Mouse (Mus musculus): ENCODE measurements around the gene Naip5.
"Not testable (repeated sequence)": the region's sequence is repeated elsewhere in the genome, so short reads cannot be mapped to it uniquely, and the experiment has no call there.

Naip5 gene

GRCm38 (mm10) chr13:100246223-100246622, at the start of gene Naip5:
Naip5 (minus strand) TSS chr13:100246323.
- ATAC-seq (ENCODE audit: low TSS enrichment), result not testable (repeated sequence)

- no peak for ATAC-seq (ENCODE audit: low TSS enrichment)
These were observed 38.5 kb upstream of the Naip5 start for GRCm38 (mm10) chr13:100284611-100285010.

GRCm38 (mm10) chr13:100271474-100272132, 25.5 kb upstream of the Naip5 start:
- not testable (repeated sequence) for ATAC-seq (ENCODE audit: low TSS enrichment)

GRCm38 (mm10) chr13:100256996-100257395, 10.9 kb upstream of the Naip5 start:
- not testable (repeated sequence) for ATAC-seq (ENCODE audit: low TSS enrichment)

GRCm38 (mm10) chr13:100255925-100256324, 9.8 kb upstream of the Naip5 start:
- not testable (repeated sequence) for ATAC-seq (ENCODE audit: low TSS enrichment)

GRCm38 (mm10) chr13:100251897-100252296, 5.8 kb upstream of the Naip5 start:
- ATAC-seq (ENCODE audit: low TSS enrichment), result not testable (repeated sequence)

- not testable (repeated sequence) for ATAC-seq (ENCODE audit: low TSS enrichment)
These were observed 885 bp upstream of the Naip5 start for GRCm38 (mm10) chr13:100246896-100247519.

GRCm38 (mm10) chr13:100243702-100244101, 2.4 kb downstream of the Naip5 start:
- no peak for ATAC-seq (ENCODE audit: low TSS enrichment)

- not testable (repeated sequence) for ATAC-seq (ENCODE audit: low TSS enrichment)
These were observed 32.4 kb downstream of the Naip5 start for GRCm38 (mm10) chr13:100213683-100214082.

- no peak for ATAC-seq (ENCODE audit: low TSS enrichment)
These were observed 35.6 kb downstream of the Naip5 start for GRCm38 (mm10) chr13:100210540-100210939.

GRCm38 (mm10) chr13:100203319-100203718, 42.8 kb downstream of the Naip5 start:
- ATAC-seq (ENCODE audit: low TSS enrichment), result no peak

GRCm38 (mm10) chr13:100201659-100202333, 44.3 kb downstream of the Naip5 start, which contains the start of gene Naip2:
Naip2 (minus strand) TSS chr13:100202092.
- not testable (repeated sequence) for ATAC-seq (ENCODE audit: low TSS enrichment)

GRCm38 (mm10) chr13:100200778-100201177, 45.3 kb downstream of the Naip5 start:
- no peak for ATAC-seq (ENCODE audit: low TSS enrichment)

- ATAC-seq (ENCODE audit: low TSS enrichment), result no peak
These were observed 50.7 kb downstream of the Naip5 start for GRCm38 (mm10) chr13:100195421-100195820.

- ATAC-seq (ENCODE audit: low TSS enrichment), result not testable (repeated sequence)
These were observed 63.0 kb downstream of the Naip5 start for GRCm38 (mm10) chr13:100183111-100183510.

GRCm38 (mm10) chr13:100174360-100174759, 71.8 kb downstream of the Naip5 start:
- ATAC-seq (ENCODE audit: low TSS enrichment), result not testable (repeated sequence)

GRCm38 (mm10) chr13:100166378-100166777, 79.7 kb downstream of the Naip5 start:
- not testable (repeated sequence) for ATAC-seq (ENCODE audit: low TSS enrichment)

GRCm38 (mm10) chr13:100162467-100162866, 83.7 kb downstream of the Naip5 start:
- not testable (repeated sequence) for ATAC-seq (ENCODE audit: low TSS enrichment)
